In genomic region chr2:166335702-166336101, GRCm38 (mm10) we compare ENCODE assay signal across 17 mouse cellular contexts.
DNase-seq lines count a peak whose midpoint lies in the region; ATAC-seq and TF ChIP-seq lines count a peak whose summit lies in the region.
"Had no signal": no experiment of that assay in that cellular context is flagged by ENCODE, and none has a peak within 500 bp of the region (broad histone marks: within the 10 kb centered on the region; RNA-seq: fewer than 3 reads in every experiment).

No protein-coding gene starts in this region.

- peaks cover 71% of the 10 kb centered on the region for H3K4me1 ChIP-seq in embryonic facial prominence, embryonic 13.5 days
- H3K4me1 ChIP-seq in heart, adult 2 months (ENCODE audit: control insufficient read depth, insufficient read depth, low read length) = 0 out of 2 replicates have a peak, but pooled peaks cover 1% of the 10 kb centered on the region

- 26% methylated on average over 5 of the region's 5 CpGs for WGBS in embryonic facial prominence, embryonic 13.5 days
- WGBS in heart, adult 2 months = 39% methylated on average over 5 of the region's 5 CpGs

- H3K79me2 ChIP-seq in heart, adult 2 months (replicated peaks; ENCODE audit: control insufficient read depth, insufficient read depth, low read length) = no peaks in the 10 kb centered on the region

- H3K4me3 ChIP-seq in embryonic facial prominence, embryonic 13.5 days = no peak overlapping the region
- no peak overlapping the region for H3K4me3 ChIP-seq in heart, adult 2 months
- H3K4me3 ChIP-seq: erythroblast, embryonic 14.5 days; midbrain, embryonic 13.5 days; neural tube, embryonic 12.5 days had no signal

- no peaks in the 10 kb centered on the region for H3K27me3 ChIP-seq in embryonic facial prominence, embryonic 13.5 days
- no peaks in the 10 kb centered on the region for H3K27me3 ChIP-seq in heart, adult 2 months (ENCODE audit: control insufficient read depth, insufficient read depth, low read length)
- H3K27me3 ChIP-seq: neural tube, embryonic 12.5 days had no signal

- no peak overlapping the region for H3K9ac ChIP-seq in embryonic facial prominence, embryonic 13.5 days
- no peak overlapping the region for H3K9ac ChIP-seq in heart, adult 2 months (ENCODE audit: low read depth, low read length)
- H3K9ac ChIP-seq: midbrain, embryonic 13.5 days; neural tube, embryonic 12.5 days had no signal

- peak overlapping the region; percentile 80 for H3K27ac ChIP-seq in embryonic facial prominence, embryonic 13.5 days
- no peak overlapping the region for H3K27ac ChIP-seq in heart, adult 2 months
- H3K27ac ChIP-seq: midbrain, embryonic 13.5 days; neural tube, embryonic 12.5 days had no signal

- no peaks in the 10 kb centered on the region for H3K36me3 ChIP-seq in embryonic facial prominence, embryonic 13.5 days
- no peaks in the 10 kb centered on the region for H3K36me3 ChIP-seq in heart, adult 2 months (ENCODE audit: control insufficient read depth, insufficient read depth, low read length)
- H3K36me3 ChIP-seq: midbrain, embryonic 13.5 days; neural tube, embryonic 12.5 days had no signal

- TF ChIP-seq CTCF in heart, adult 2 months (IDR thresholded peaks at IDR 0.05) = no peak

- no peak overlapping the region for H3K4me2 ChIP-seq in embryonic facial prominence, embryonic 13.5 days
- H3K4me2 ChIP-seq: midbrain, embryonic 13.5 days; neural tube, embryonic 12.5 days had no signal

- no peak for TF ChIP-seq POLR2A in heart, adult 2 months (IDR thresholded peaks at IDR 0.05; ENCODE audit: insufficient read depth, low read depth, low read length)

- TF ChIP-seq EP300 in heart, adult 2 months (IDR thresholded peaks at IDR 0.05; ENCODE audit: insufficient read depth, low read depth, low read length) = no peak

- DNase-seq in NIH3T3 (ENCODE audit: low read depth) (peak; percentile 80), adipocyte (ENCODE audit: low spot score) (no peak)
- DNase-seq in heart, adult 2 months = peak; percentile 65 to 75
- peak; percentile 71 for DNase-seq in heart, postnatal 4 days
- DNase-seq in adrenal gland, postnatal 4 days (ENCODE audit: low spot score in 2 of 2) = no peak
- DNase-seq in frontal cortex, postnatal 36 days (ENCODE audit: low spot score in 2 of 2) = no peak
- DNase-seq: cerebellum, postnatal 25 days; kidney, adult 2 months; layer of hippocampus, adult 9-11 months; retina, postnatal 1 day had no signal

- peak; percentile 46 for ATAC-seq in embryonic facial prominence, embryonic 13.5 days (ENCODE audit: insufficient number of reproducible peaks, insufficient read depth, low FRiP score, low TSS enrichment, low read depth)
- no peak for ATAC-seq in megakaryocyte, adult 5-6 weeks (ENCODE audit: poor library complexity, severe bottlenecking)
- ATAC-seq: CD4-positive, CD25-positive, alpha-beta regulatory T cell, adult 4 months; lung, postnatal 0 days; midbrain, embryonic 13.5 days had no signal

- no peaks in the 10 kb centered on the region for H3K9me3 ChIP-seq in embryonic facial prominence, embryonic 13.5 days
- H3K9me3 ChIP-seq: midbrain, embryonic 13.5 days; neural tube, embryonic 12.5 days had no signal

- intact Hi-C loops in heart, adult 2 months (cut with DNase I) = no loop called here

Comparison
In these comparisons a context has a peak if more than half of its experiments do, and no peak if none do; other contexts are left out.
1. DNase-seq: peak in NIH3T3 (single experiment), heart, adult 2 months (2 of 2) and heart, postnatal 4 days (single experiment); none in adrenal gland, postnatal 4 days (0 of 2), frontal cortex, postnatal 36 days (0 of 2) and adipocyte (single experiment).